Mouse (Mus musculus) embryonic fibroblast, embryonic 13.5 days (primary cell): Measurements from ENCODE around the gene Gucy2d.

ENCODE experiments used
- CTCF ChIP-seq: IDR thresholded peaks from 2 replicates; pipeline ENCODE4 v1.5.1; 2011; ENCODE audit warnings: mild to moderate bottlenecking, control low read depth, low read length, moderate library complexity, borderline replicate concordance; ENCODE audit not compliant: insufficient read depth
- POLR2A ChIP-seq: IDR thresholded peaks from 2 replicates; pipeline ENCODE4 v1.6.1; 2011; ENCODE audit warnings: low read depth, mild to moderate bottlenecking, control low read depth, low read length, moderate library complexity

DNA sequence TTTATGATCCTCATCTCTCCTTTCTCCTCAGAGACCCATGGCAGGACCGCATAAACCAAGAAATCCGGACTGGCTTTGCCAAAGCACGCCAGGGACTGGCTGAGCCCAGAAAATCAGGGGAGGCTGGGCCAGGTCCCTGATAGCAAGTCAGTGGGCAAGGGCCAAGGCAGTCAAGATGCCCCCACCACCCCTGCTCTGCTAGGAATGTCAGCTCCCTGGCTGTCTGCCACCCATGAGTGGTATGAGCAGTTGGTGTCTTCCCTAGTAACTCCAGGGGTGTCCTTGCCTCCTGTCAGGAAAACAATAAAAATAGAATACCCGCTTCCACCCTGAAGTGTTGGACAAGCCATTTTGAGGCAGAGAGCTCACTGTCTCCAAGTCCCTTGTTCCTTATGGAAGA is 36.9 kb downstream of the Gucy2d start:
- TF ChIP-seq CTCF = no peak
- TF ChIP-seq POLR2A = no peak
